Mouse (Mus musculus) heart, embryonic 16.5 days (tissue): ENCODE measurements around the gene Fndc11. TPM values are rescaled to one million over a fixed set of nuclear protein-coding genes. Genes with fewer than 3 reads are reported as not detected.

Experiments
- polyA plus RNA-seq: library from polyadenylated mRNA; unstranded; fragments of >200 nt; fragmentation: Nextera tagmentation; extraction: Ambion mirVana; gene quantifications from 2 replicates; pipeline ENCODE4 v1.2.1, GENCODE M21; 2015

Gene Fndc11
- polyA plus RNA-seq, 1 experiment from 2014 or later: 0.20 TPM

Other genes starting within 250 kb of the Fndc11 start
- 0.07 and 0.30 TPM in 2 replicates for gene Col20a1, start 233.5 kb upstream of the Fndc11 start, polyA plus RNA-seq
- gene Chrna4, start 176.5 kb upstream of the Fndc11 start, polyA plus RNA-seq: 0.22 and 0.37 TPM in 2 replicates
- 0.07 and 0.11 TPM in 2 replicates for gene Kcnq2, start 84.7 kb upstream of the Fndc11 start, polyA plus RNA-seq
- 7.1 and 12.4 TPM in 2 replicates for gene Eef1a2, start 63.0 kb upstream of the Fndc11 start, polyA plus RNA-seq
- 135 and 154 TPM in 2 replicates for gene Ppdpf, start 32.8 kb upstream of the Fndc11 start, polyA plus RNA-seq
- 0.07 TPM in 1 of 2 replicates, not detected in the other for gene Ptk6, start 17.2 kb upstream of the Fndc11 start, polyA plus RNA-seq
- gene Srms, start 6.8 kb upstream of the Fndc11 start, polyA plus RNA-seq: 0.05 and 0.27 TPM in 2 replicates
- gene Helz2, start 22.0 kb downstream of the Fndc11 start, polyA plus RNA-seq: 1.2 and 1.5 TPM in 2 replicates
- gene Gmeb2, start 68.0 kb downstream of the Fndc11 start, polyA plus RNA-seq: 8.8 and 9.3 TPM in 2 replicates
- 1.4 and 1.9 TPM in 2 replicates for gene Stmn3, start 94.5 kb downstream of the Fndc11 start, polyA plus RNA-seq
- 23.8 and 25.9 TPM in 2 replicates for gene Rtel1, start 99.7 kb downstream of the Fndc11 start, polyA plus RNA-seq
- gene Zgpat, start 144.9 kb downstream of the Fndc11 start, polyA plus RNA-seq: 28.0 and 30.7 TPM in 2 replicates
- gene Arfrp1, start 145.4 kb downstream of the Fndc11 start, polyA plus RNA-seq: 63.0 and 65.7 TPM in 2 replicates
- 15.6 and 18.1 TPM in 2 replicates for gene Lime1, start 160.1 kb downstream of the Fndc11 start, polyA plus RNA-seq
- 9.8 and 10.3 TPM in 2 replicates for gene Zbtb46, start 239.4 kb downstream of the Fndc11 start, polyA plus RNA-seq